ENCODE assay signal across 8 mouse cellular contexts in the genomic region with DNA sequence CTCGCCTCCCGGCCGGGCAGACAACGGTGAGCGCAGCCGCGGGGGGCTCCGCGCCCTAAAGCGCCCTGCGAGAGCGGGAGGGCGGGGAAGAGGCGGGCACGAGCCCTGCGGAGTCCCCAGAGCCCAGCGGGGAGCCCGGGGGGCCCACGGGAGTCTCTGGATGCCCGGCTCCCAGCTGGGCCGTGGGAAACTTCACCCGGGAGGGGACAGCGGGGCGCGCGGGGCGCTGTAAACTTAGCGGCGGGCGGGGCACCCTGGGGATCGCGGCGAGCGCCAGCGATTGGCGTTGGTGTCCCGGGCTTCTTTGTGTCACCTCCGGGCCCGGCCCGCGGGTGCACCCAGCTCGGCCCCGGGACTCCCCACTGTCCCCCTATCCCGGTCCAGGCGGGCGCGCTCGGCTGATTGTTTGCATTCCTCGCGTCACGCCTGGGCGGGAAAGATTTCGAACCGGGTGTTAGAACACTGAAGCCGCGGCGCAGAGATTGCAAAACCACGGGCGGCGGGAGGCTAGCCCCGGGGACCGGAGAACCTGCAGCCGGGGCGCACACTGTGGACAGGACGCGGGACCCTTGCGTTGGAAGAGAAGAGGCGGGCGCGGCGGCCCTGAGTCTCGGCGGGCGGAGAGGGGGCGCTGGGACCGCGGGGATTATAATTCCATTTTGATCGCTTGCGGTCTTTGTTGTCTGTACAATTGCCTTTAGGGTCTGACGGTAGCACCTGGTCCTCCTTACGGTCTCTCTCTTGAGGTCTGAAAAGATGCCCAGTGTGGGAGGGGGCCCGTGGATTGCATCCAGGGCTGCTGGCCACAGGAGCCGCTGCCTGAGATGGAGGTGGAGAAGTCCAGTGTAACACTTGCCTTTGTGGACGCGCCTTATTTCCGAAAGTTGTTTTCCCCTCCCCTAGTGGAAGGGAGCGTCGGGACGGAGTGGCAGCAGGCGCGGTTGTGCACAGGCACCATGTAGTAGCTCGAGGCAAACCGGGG. TPM values are rescaled to one million over a fixed set of nuclear protein-coding genes. Genes with fewer than 3 reads are reported as not detected.
DNase-seq lines count a peak whose midpoint lies in the region; ATAC-seq and TF ChIP-seq lines count a peak whose summit lies in the region.

No protein-coding gene starts in this region.

- H3K36me3 ChIP-seq in embryonic facial prominence, embryonic 11.5 days (replicated peaks; ENCODE audit: control insufficient read depth, insufficient read depth, low read depth, low read length), result no peaks in the 10 kb centered on the region
- H3K36me3 ChIP-seq in kidney, adult 2 months (ENCODE audit: control insufficient read depth, insufficient read depth, low read length), result no peaks in the 10 kb centered on the region
- H3K36me3 ChIP-seq in liver, adult 2 months (ENCODE audit: control insufficient read depth, insufficient read depth, low read length), result no peaks in the 10 kb centered on the region
- H3K36me3 ChIP-seq in midbrain, embryonic 16.5 days (ENCODE audit: control insufficient read depth, insufficient read depth, low read length), result no peaks in the 10 kb centered on the region
- H3K36me3 ChIP-seq in stomach, embryonic 14.5 days (ENCODE audit: control insufficient read depth, insufficient read depth, low read length), result no peaks in the 10 kb centered on the region

- peaks cover 21% of the 10 kb centered on the region; the same call in 1 of the 2 replicates for H3K79me2 ChIP-seq in liver, adult 2 months (ENCODE audit: control insufficient read depth, insufficient read depth, low read length)

- WGBS in embryonic facial prominence, embryonic 11.5 days, result under 1% methylated on average over 93 of the region's 93 CpGs
- WGBS in kidney, adult 2 months, result under 1% methylated on average over 84 of the region's 93 CpGs
- under 1% methylated on average over 86 of the region's 93 CpGs for WGBS in liver, adult 2 months
- under 1% methylated on average over 88 of the region's 93 CpGs for WGBS in midbrain, embryonic 16.5 days
- under 1% methylated on average over 88 of the region's 93 CpGs for WGBS in stomach, embryonic 14.5 days

- peak; percentile 32; the same call in 1 of the 2 replicates for TF ChIP-seq CTCF in kidney, adult 2 months (conservative IDR thresholded peaks at IDR 0.05; ENCODE audit: insufficient read depth, insufficient read length, low read depth, low read length)
- peak; percentile 28; the same call in 1 of the 2 replicates for TF ChIP-seq CTCF in liver, adult 2 months (IDR thresholded peaks at IDR 0.05; ENCODE audit: low read depth, low read length)

- TF ChIP-seq POLR2A in kidney, adult 2 months (IDR thresholded peaks at IDR 0.05; ENCODE audit: low read depth, low read length), result no peak
- no peak for TF ChIP-seq POLR2A in liver, adult 2 months (IDR thresholded peaks at IDR 0.05; ENCODE audit: extremely low read depth, insufficient read depth, low read length)

- peak overlapping the region; percentile 75 for H3K27ac ChIP-seq in embryonic facial prominence, embryonic 11.5 days (replicated peaks; ENCODE audit: low read depth, low read length)
- H3K27ac ChIP-seq in kidney, adult 2 months (ENCODE audit: insufficient read depth, low read depth, low read length), result peak overlapping the region; percentile 91
- peak overlapping the region; percentile 91 for H3K27ac ChIP-seq in liver, adult 2 months (replicated peaks; ENCODE audit: insufficient read depth, low read depth, low read length)
- peak overlapping the region; percentile 60 for H3K27ac ChIP-seq in midbrain, embryonic 16.5 days (ENCODE audit: low read length)
- H3K27ac ChIP-seq in stomach, embryonic 14.5 days (ENCODE audit: low read length), result peak overlapping the region; percentile 79

- peak overlapping the region; percentile 85 for H3K4me2 ChIP-seq in embryonic facial prominence, embryonic 11.5 days (ENCODE audit: low read depth, low read length)
- peak overlapping the region; percentile 86 for H3K4me2 ChIP-seq in midbrain, embryonic 16.5 days (ENCODE audit: low read length)
- peak overlapping the region; percentile 86 for H3K4me2 ChIP-seq in stomach, embryonic 14.5 days (replicated peaks; ENCODE audit: low read depth, low read length)

- no peaks in the 10 kb centered on the region; the same call in 1 of the 2 replicates for H3K4me1 ChIP-seq in embryonic facial prominence, embryonic 11.5 days (ENCODE audit: control insufficient read depth, insufficient read depth, low read length)
- peaks cover 27% of the 10 kb centered on the region for H3K4me1 ChIP-seq in kidney, adult 2 months (ENCODE audit: control insufficient read depth, insufficient read depth, low read length)
- H3K4me1 ChIP-seq in liver, adult 2 months (ENCODE audit: control insufficient read depth, insufficient read depth, low read length), result peaks cover 10% of the 10 kb centered on the region
- peaks cover 6% of the 10 kb centered on the region; the same call in 1 of the 2 replicates for H3K4me1 ChIP-seq in midbrain, embryonic 16.5 days (ENCODE audit: control insufficient read depth, insufficient read depth, low read length)
- peaks cover 18% of the 10 kb centered on the region for H3K4me1 ChIP-seq in stomach, embryonic 14.5 days (ENCODE audit: control insufficient read depth, insufficient read depth, low read length)

- H3K27me3 ChIP-seq in embryonic facial prominence, embryonic 11.5 days (ENCODE audit: control insufficient read depth, insufficient read depth, low read length), result no peaks in the 10 kb centered on the region
- no peaks in the 10 kb centered on the region for H3K27me3 ChIP-seq in kidney, adult 2 months (replicated peaks; ENCODE audit: control insufficient read depth, insufficient read depth, low read length)
- no peaks in the 10 kb centered on the region for H3K27me3 ChIP-seq in liver, adult 2 months (ENCODE audit: control insufficient read depth, insufficient read depth, low read length)
- H3K27me3 ChIP-seq in midbrain, embryonic 16.5 days (ENCODE audit: control insufficient read depth, insufficient read depth, low read depth, low read length), result no peaks in the 10 kb centered on the region
- no peaks in the 10 kb centered on the region for H3K27me3 ChIP-seq in stomach, embryonic 14.5 days (ENCODE audit: control insufficient read depth, insufficient read depth, low read length)

- H3K9me3 ChIP-seq in embryonic facial prominence, embryonic 11.5 days (replicated peaks; ENCODE audit: control insufficient read depth, low read length), result no peaks in the 10 kb centered on the region
- no peaks in the 10 kb centered on the region for H3K9me3 ChIP-seq in midbrain, embryonic 16.5 days (replicated peaks; ENCODE audit: control insufficient read depth, low read length, poor library complexity, severe bottlenecking)
- H3K9me3 ChIP-seq in stomach, embryonic 14.5 days (ENCODE audit: control insufficient read depth, low read depth, low read length), result no peaks in the 10 kb centered on the region

- peak overlapping the region; percentile 94 for H3K4me3 ChIP-seq in embryonic facial prominence, embryonic 11.5 days (ENCODE audit: low read depth, low read length)
- H3K4me3 ChIP-seq in kidney, adult 2 months (ENCODE audit: insufficient read depth, low read depth, low read length), result peak overlapping the region; percentile 97
- peak overlapping the region; percentile 97 for H3K4me3 ChIP-seq in liver, adult 2 months (ENCODE audit: insufficient read depth, low read depth, low read length)
- H3K4me3 ChIP-seq in midbrain, embryonic 16.5 days (ENCODE audit: low read depth, low read length), result peak overlapping the region; percentile 92
- H3K4me3 ChIP-seq in stomach, embryonic 14.5 days (ENCODE audit: low read depth, low read length), result peak overlapping the region; percentile 94

- peak overlapping the region; percentile 94 for H3K9ac ChIP-seq in embryonic facial prominence, embryonic 11.5 days (replicated peaks; ENCODE audit: low read length)
- H3K9ac ChIP-seq in liver, adult 2 months (ENCODE audit: low read depth, low read length), result peak overlapping the region; percentile 96
- peak overlapping the region; percentile 82 for H3K9ac ChIP-seq in midbrain, embryonic 16.5 days (ENCODE audit: low read depth, low read length)
- H3K9ac ChIP-seq in stomach, embryonic 14.5 days (replicated peaks; ENCODE audit: low read depth, low read length), result peak overlapping the region; percentile 78

- peak; percentile 71 for ATAC-seq in embryonic facial prominence, embryonic 11.5 days (replicated peaks; ENCODE audit: insufficient number of reproducible peaks, low FRiP score, low TSS enrichment, low read depth)
- peak; percentile 81 for ATAC-seq in midbrain, embryonic 16.5 days
- ATAC-seq in stomach, embryonic 14.5 days (ENCODE audit: insufficient number of reproducible peaks, insufficient read depth, low FRiP score, low read depth), result peak; percentile 76

- peak; percentile 23 for DNase-seq in A20 (ENCODE audit: low read depth, low spot score)
- DNase-seq in adrenal gland, postnatal 25 days, result peak; percentile 75
- peak; percentile 73 for DNase-seq in embryonic facial prominence, embryonic 11.5 days (ENCODE audit: low spot score)
- peak; percentile 67 to 75 for DNase-seq in heart, adult 9 months (ENCODE audit: low spot score in 2 of 2)
- peak; percentile 87 for DNase-seq in kidney, adult 2 months
- peak; percentile 73 for DNase-seq in liver, adult 2 months (ENCODE audit: extremely low read depth, low read depth, low spot score)

RNA-seq across cellular contexts. Expression of a gene that starts 0.8 kb away (rescaled TPM):
- total RNA-seq in adrenal gland, postnatal 25 days (2021), result 47.9 and 67.7 TPM in 2 replicates
- 73.0 and 76.6 TPM in 2 replicates for polyA plus RNA-seq in embryonic facial prominence, embryonic 11.5 days (2014; fragmentation: Nextera tagmentation; extraction: Ambion mirVana)
- polyA plus RNA-seq in kidney, adult 2 months (2012; rRNA removed), result 54.5 and 68.4 TPM in 2 replicates
- total RNA-seq in liver, adult 2 months (2014; rRNA removed), result 31.3 and 43.0 TPM in 2 replicates
- polyA plus RNA-seq in liver, adult 2 months (2012; rRNA removed), result 8.1 and 12.0 TPM in 2 replicates
- polyA plus RNA-seq in midbrain, embryonic 16.5 days (2015; fragmentation: Nextera tagmentation; extraction: Ambion mirVana), result 41.4 and 51.6 TPM in 2 replicates
- 63.6 and 64.2 TPM in 2 replicates for polyA plus RNA-seq in stomach, embryonic 14.5 days (2014; fragmentation: Nextera tagmentation; extraction: Ambion mirVana)

Comparison
In these comparisons a context has a peak if more than half of its experiments do, and no peak if none do; other contexts are left out.
1. Peak in every context shown above with its lines: DNase-seq, ATAC-seq, H3K4me3 ChIP-seq and H3K27ac ChIP-seq.
2. DNase-seq: peak in every context shown above with its lines; median percentile 87 in kidney, adult 2 months; 75 in adrenal gland, postnatal 25 days; 73 in embryonic facial prominence, embryonic 11.5 days; 73 in liver, adult 2 months; 71 in heart, adult 9 months; 23 in A20.